Mouse (Mus musculus) lung, postnatal 4 days (tissue): ENCODE data around the gene Slit3.

Experiments
- DNase-seq, 2 experiments: peaks; one replicate each; pipeline ENCODE4 v3.0.0; 2021

Gene Slit3

GRCm38 (mm10) chr11:35723876-35724275 lies 602.9 kb downstream of the Slit3 start:
- no peak for DNase-seq

GRCm38 (mm10) chr11:35726341-35726846 lies 605.4 kb downstream of the Slit3 start:
- DNase-seq = no peak

- DNase-seq = no peak
These were observed 607.2 kb downstream of the Slit3 start for GRCm38 (mm10) chr11:35728200-35728599.

GRCm38 (mm10) chr11:35729186-35729585 lies 608.2 kb downstream of the Slit3 start:
- DNase-seq = no peak

- DNase-seq = no peak
These were observed 611.3 kb downstream of the Slit3 start for GRCm38 (mm10) chr11:35732366-35732765.

- DNase-seq = no peak
These were observed 615.8 kb downstream of the Slit3 start for GRCm38 (mm10) chr11:35736817-35737216.

- no peak for DNase-seq
These were observed 616.2 kb downstream of the Slit3 start for GRCm38 (mm10) chr11:35737262-35737661.

GRCm38 (mm10) chr11:35738102-35738501 lies 617.1 kb downstream of the Slit3 start:
- DNase-seq = no peak

GRCm38 (mm10) chr11:35743586-35743985 lies 622.6 kb downstream of the Slit3 start:
- no peak for DNase-seq

GRCm38 (mm10) chr11:35744571-35744970 lies 623.5 kb downstream of the Slit3 start:
- no peak for DNase-seq

- DNase-seq = peak; percentile 63 to 70
These were observed 629.6 kb downstream of the Slit3 start for GRCm38 (mm10) chr11:35750578-35750977.

- DNase-seq = no peak
These were observed 633.9 kb downstream of the Slit3 start for GRCm38 (mm10) chr11:35754906-35755418.

- no peak for DNase-seq
These were observed 634.5 kb downstream of the Slit3 start for GRCm38 (mm10) chr11:35755546-35755945.

- peak in 1 of 2 experiments; percentile 34 for DNase-seq
These were observed 635.6 kb downstream of the Slit3 start for GRCm38 (mm10) chr11:35756411-35757303.
